Mouse (Mus musculus) heart, adult 9 months (tissue): Measurements from ENCODE around the gene Krt86.

ENCODE experiments used
- DNase-seq, 2 experiments: peaks; one replicate each; pipeline ENCODE4 v3.0.0; 2022; ENCODE audit warnings: low spot score in 2 of 2

Gene Krt86

DNA sequence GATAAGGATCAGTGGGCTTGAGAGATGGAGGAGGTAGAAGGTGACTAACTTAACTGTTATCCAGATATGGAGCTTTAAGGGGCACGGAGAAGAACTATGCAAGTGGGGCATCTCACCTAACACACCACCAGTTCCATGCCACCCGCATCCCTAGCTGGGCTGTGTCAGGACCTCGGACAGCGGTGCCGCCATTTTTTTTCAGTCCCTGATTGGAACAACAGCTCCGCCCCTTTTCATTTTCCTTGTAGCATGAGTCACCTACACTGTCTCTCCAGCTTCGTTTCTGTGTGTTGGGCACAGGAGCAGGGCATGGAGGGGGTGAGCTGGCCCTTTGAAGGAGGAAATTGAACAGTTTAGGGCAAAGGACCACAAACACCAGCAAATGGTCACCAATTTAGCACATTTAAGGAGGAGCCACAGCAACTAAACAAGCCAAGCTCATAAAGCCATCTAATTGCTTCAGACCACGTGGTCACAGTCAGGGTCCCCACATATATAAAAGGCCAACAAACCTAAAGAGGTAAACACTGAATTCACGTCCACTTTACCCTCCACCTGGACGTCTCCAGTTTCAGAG lies at the start of gene Krt86:
Krt86 (plus strand) TSS at position 527 of the 577 bp plus-strand sequence.
- DNase-seq = no peak

GRCm38 (mm10) chr15:101424914-101425313 lies 48.4 kb upstream of the Krt86 start:
- DNase-seq = no peak

GRCm38 (mm10) chr15:101436611-101437010 lies 36.7 kb upstream of the Krt86 start:
- DNase-seq = no peak

DNA sequence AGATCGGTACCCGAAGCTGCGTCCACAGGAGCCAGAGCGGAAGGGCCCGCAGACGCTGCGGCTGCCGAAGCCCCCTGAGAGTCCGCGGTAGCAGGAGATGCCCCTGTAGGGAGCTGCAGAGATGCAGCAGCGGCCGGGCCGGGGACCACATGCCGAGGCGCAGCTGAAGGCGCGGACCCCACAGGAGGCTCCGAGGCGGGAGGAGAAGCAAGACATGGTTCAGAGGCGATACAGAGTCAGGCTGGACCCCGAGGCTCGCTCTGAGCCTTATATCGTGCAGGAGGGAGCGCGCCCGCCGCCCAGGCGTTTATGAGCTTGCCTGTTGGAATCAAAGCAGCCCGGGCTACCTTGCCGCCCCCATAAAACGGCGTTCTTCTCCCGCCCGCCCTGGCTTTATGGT lies 34.7 kb upstream of the Krt86 start, which contains the start of gene Krt87:
Krt87 (minus strand) TSS at position 250 of the 400 bp plus-strand sequence.
- DNase-seq = no peak

- no peak for DNase-seq
Observed at GRCm38 (mm10) chr15:101440837-101441236, 32.4 kb upstream of the Krt86 start.

- DNase-seq = peak in 1 of 2 experiments; percentile 46
Observed at GRCm38 (mm10) chr15:101446572-101446971, 26.7 kb upstream of the Krt86 start.

DNA sequence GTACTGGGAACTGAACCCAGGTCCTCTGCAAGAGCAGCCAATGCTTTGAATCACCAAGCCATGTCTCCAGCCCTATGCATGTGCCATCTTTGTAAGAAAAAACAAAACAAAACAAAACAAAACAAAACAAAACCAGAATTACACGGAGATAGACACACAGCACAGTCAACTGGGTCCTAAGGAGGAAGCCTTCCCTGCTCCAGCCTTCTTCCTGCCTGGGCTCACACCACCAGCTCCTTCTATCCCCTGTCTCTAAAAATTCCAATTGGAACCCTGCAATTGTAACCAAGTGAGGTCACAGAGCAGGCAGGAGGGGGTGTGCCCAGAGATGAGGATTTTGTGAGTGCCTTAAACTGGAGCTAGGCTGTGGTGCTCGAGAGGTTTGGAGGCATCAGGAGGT lies 25.8 kb upstream of the Krt86 start, which contains the start of gene Krt88:
Krt88 (plus strand) TSS at position 301 of the 400 bp plus-strand sequence.
- DNase-seq = no peak

DNA sequence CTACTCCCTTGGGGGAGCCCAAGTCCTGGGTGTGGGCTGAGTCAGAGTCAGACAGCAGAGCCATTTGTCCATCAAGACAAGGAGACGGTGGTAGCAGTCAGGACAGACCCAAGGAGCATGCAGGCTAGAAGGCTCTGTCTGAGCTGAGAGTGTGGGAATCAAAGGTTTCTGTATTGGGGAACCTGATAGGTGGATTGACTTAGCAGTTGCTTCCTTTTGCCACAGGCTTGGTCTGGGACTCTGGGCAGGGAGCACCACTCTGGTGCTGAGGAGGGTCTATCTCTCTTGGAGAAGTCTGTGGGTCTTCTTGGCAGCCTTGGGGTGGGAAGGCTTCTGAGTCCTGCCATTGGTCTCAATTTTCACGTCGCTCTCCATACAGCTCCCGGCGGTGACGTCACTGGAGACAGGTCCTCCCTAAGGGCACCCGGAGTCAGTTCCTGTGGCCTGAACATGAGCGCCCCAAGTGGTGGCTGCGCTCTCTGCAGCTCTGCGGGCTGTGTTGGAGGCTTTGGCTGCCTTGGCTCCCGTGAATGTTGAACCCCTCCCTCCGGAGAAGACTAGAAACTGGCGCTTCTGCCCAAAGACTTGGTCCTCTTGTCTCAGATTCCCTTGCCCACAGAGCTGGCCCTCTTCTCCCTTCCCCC lies 20.1 kb upstream of the Krt86 start:
- DNase-seq = peak; percentile 46 to 67

GRCm38 (mm10) chr15:101454774-101455173 lies 18.5 kb upstream of the Krt86 start:
- DNase-seq = no peak

GRCm38 (mm10) chr15:101455292-101455691 lies 18.0 kb upstream of the Krt86 start:
- no peak for DNase-seq

DNA sequence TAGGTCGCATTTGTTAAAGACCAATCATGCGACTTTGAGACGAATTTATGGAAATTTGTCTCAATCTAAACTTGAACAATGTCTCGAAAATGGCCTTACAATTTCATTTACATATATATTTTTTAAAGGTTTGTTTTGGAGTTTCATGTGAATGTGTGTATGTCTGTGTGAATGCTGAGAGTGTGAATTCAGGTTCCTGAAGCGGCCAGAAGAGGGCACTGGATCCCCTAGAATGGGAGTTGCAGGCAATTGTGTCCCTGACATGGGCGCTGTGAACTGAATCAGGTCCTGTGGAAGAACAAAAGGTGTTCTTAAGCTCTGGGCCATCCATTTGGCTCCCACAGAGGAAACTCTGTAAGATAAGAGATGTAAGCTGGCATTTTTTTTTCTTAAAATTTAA lies 17.4 kb upstream of the Krt86 start:
- DNase-seq = no peak

GRCm38 (mm10) chr15:101458361-101458930 lies 14.8 kb upstream of the Krt86 start:
- peak in 1 of 2 experiments; percentile 8 for DNase-seq

DNA sequence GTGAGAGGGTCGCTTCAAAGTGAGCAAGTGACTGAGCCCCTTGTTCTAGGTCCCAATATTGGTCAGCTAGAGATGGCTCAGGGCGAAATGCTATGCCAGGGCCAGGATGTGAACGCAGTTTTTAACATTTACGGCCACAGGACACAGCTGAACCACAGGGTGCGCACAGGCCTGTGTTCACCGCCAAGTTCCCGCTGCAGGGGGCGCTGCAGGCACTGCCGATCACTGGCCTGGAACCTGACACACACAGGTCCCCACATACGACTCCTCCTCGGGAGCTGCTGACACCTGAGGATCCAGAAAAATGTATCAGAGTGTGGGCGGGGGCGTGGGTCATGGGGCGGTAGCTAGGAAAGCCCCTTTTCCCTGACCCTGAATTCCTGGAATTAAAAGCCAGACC lies 14.0 kb upstream of the Krt86 start:
- no peak for DNase-seq

- no peak for DNase-seq
Observed at GRCm38 (mm10) chr15:101463651-101464050, 9.6 kb upstream of the Krt86 start, which contains the start of gene Krt81. Gene Krt81, minus strand, starts transcription at chr15:101463751.

- DNase-seq = no peak
Observed at GRCm38 (mm10) chr15:101469093-101469492, 4.2 kb upstream of the Krt86 start.

DNA sequence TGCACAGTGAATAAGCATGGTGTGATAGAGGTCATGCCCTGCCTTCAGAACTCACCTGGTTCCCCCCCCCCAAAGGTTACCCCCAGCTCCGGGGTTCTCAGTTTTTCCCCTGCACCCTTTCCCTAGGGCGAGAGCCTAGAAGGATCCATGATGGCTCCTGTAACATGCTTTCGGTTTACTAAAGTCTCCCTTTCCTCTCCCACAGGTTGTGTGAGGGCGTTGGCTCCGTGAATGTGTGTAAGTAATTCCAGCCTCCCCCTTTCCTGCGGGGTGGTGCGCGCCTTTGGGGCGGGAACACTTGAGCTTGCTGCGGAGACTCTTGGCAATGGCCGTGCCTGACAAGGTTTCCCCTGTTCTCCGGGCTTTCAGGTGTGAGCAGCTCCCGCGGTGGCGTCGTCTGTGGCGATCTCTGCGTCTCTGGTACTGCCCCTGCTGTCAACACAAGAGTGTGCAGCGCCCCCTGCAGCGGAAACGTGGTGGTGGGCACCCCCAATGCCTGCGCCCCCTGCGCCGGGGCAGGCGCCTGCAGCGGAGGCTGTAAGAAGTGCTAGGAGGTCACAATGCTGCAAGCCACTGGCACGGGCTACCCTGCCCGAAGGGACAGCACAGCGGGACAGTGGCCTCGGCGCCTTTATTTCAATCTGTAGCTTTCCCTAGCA lies 5.9 kb downstream of the Krt86 start:
- peak in 1 of 2 experiments; percentile 11 for DNase-seq

GRCm38 (mm10) chr15:101479666-101480060 lies 6.4 kb downstream of the Krt86 start:
- DNase-seq = no peak

DNA sequence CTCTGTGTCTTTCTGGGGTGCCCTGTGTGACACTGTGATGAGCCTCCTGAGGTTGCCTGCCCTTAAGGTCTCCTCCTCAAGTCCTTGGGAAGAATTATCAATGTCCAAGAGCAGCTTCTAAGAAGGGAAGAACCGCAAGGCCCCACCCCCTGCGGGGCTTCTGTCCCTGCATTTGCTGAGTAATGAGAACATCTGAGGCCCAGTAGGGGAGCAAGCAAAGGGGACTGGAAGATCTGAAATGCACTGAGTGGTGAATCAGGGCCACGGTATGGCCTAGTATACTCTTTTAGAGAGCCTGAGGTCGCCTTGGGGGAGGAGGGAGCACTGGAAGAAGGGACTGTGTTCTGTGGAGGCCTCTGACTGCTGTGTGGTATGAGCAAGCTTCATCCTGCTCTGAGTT lies 8.8 kb downstream of the Krt86 start:
- no peak for DNase-seq

DNA sequence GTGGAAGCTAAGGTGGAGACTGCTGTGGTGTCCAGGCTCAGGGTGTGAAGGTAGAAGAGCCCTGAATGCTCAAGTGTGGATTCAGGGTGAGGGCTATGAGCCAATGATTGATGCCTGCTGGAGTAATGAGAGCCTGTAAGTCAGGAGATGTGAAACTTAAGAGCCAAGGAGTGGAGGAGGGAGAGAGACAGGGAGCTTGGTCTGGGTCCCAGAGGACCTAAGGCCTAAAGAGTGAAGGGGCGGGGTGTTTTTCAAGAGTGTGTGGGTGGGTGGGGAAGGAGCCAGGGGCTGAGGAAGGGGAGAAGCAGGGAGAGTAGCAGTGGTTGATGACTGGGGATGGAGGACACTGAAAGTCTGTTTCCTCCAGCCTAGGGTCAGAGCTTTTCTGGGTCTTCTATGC lies 10.4 kb downstream of the Krt86 start:
- DNase-seq = no peak

DNA sequence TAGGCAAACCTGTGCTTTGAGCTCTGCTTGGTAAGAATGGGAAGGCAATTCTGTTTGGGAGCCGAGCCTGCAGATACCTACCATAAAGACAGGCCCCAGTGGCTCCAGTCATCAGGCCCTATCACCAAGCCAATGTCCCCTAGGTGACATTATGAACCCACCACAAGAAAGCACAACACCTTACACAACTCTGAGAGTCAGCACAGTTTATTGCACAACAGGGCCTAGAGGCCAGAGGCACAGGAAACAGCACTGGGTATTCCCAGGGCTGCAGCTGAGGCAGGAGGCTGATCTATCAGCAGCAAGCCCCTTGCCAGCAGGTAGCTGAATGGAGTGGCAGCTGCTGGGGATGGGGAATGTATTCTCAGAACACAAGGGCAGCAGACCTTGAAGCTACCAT lies 11.7 kb downstream of the Krt86 start:
- DNase-seq = no peak

DNA sequence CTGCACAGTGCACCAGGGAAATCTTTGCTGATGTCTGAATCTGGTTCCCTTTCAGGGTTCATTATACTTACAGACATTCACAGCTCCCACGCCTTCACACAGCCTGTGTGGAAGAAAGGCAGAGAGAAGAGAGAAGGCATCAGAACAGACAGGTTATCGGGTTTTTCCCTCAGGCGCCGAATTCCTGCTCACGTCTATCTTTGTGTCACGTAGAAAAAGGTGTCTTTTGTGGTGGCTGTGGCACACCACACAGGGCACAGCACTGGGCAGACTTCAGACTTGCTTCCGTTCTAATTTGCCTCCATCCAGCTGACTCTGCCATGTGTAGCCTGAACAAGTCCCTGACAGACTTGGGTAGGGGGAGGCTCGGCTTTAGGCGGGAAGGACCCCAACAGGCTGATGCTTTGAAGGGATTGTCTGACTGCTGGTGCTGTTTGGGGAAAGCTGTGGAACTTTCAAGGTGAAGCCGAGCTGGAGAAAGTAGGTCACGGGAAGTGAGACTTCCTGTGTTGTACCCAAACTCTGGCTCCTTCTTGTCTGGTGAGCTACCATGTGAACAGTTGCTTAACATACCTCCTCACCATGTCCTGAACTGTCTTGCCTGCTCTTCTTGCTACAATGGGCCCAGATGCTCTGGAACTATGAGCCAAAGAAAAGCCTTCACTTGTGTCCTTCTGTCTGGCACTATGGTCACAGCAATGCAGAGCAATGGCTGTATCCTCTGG lies 12.8 kb downstream of the Krt86 start:
- DNase-seq = no peak

GRCm38 (mm10) chr15:101491431-101491830 lies 18.2 kb downstream of the Krt86 start, which contains the start of gene Krt83:
Gene Krt83, minus strand, starts transcription at chr15:101491512.
- no peak for DNase-seq
